27 mouse cellular contexts compared by ENCODE assay signal in genomic region chr5:17436209-17436608, GRCm38 (mm10). TPM values are rescaled to one million over a fixed set of nuclear protein-coding genes. Genes with fewer than 3 reads are reported as not detected.
DNase-seq lines count a peak whose midpoint lies in the region; ATAC-seq and TF ChIP-seq lines count a peak whose summit lies in the region.
"Had no signal": no experiment of that assay in that cellular context is flagged by ENCODE, and none has a peak within 500 bp of the region (broad histone marks: within the 10 kb centered on the region; RNA-seq: fewer than 3 reads in every experiment).

No protein-coding gene starts in this region.

- H3K4me1 ChIP-seq in kidney, embryonic 15.5 days, result 0 out of 2 replicates have a peak, but pooled peaks cover 2% of the 10 kb centered on the region
- H3K4me1 ChIP-seq: embryonic facial prominence, embryonic 13.5 days; liver, embryonic 12.5 days; midbrain, embryonic 15.5 days had no signal

- DNase-seq in gastrocnemius, adult 2 months, result peak; percentile 18
- DNase-seq in gastrocnemius, postnatal 25 days, result no peak
- DNase-seq in kidney, postnatal 4 days, result no peak
- DNase-seq in Patski (ENCODE audit: low read depth, low spot score), result peak; percentile 13
- peak; percentile 36 for DNase-seq in forelimb bud, embryonic 11.5 days (ENCODE audit: low read depth, low spot score)
- DNase-seq in urinary bladder, postnatal 36 days (ENCODE audit: low spot score in 2 of 2), result no peak
- no peak for DNase-seq in ovary, postnatal 14 days (ENCODE audit: low spot score)
- DNase-seq: B cell, adult 2 months; cerebellum, adult 11 months; cerebellum, postnatal 36 days; forebrain, postnatal 0 days; kidney, postnatal 25 days; lung, embryonic 14.5 days; right cerebral cortex, postnatal 25 days; thymus, postnatal 14 days had no signal

- H3K36me3 ChIP-seq in kidney, embryonic 15.5 days, result no peaks in the 10 kb centered on the region
- H3K36me3 ChIP-seq: embryonic facial prominence, embryonic 13.5 days; liver, embryonic 12.5 days; midbrain, embryonic 15.5 days had no signal

- H3K27ac ChIP-seq in gastrocnemius, adult 2 months, result peak overlapping the region; percentile 25; the same call in 1 of the 2 replicates
- H3K27ac ChIP-seq in kidney, embryonic 15.5 days, result no peak overlapping the region
- H3K27ac ChIP-seq: embryonic facial prominence, embryonic 13.5 days; liver, embryonic 12.5 days; macrophage; midbrain, embryonic 15.5 days had no signal

- no peak overlapping the region for H3K9ac ChIP-seq in kidney, embryonic 15.5 days
- H3K9ac ChIP-seq: embryonic facial prominence, embryonic 13.5 days; forebrain, postnatal 0 days; liver, embryonic 12.5 days; lung, embryonic 14.5 days; midbrain, embryonic 15.5 days had no signal

- intact Hi-C loops in gastrocnemius, adult 2 months (cut with DNase I), result no loop called here

- no peak overlapping the region for H3K4me3 ChIP-seq in gastrocnemius, adult 2 months
- H3K4me3 ChIP-seq in kidney, embryonic 15.5 days (replicated peaks), result no peak overlapping the region
- H3K4me3 ChIP-seq: embryonic facial prominence, embryonic 13.5 days; liver, embryonic 12.5 days; midbrain, embryonic 15.5 days had no signal

- in situ Hi-C loops in Patski (cut with MboI; ENCODE audit: low pct_unique_long_range_greater_than_20kb), result no loop called here

- CTCF ChIA-PET in Patski (lab: Charles Lee), result interaction anchor here (0.9 to 1.2 kb wide), 5 partner anchors 9 to 141 kb away, joined by 3 to 5 read pairs (median 4); no protein-coding TSS in a partner anchor

- no peaks in the 10 kb centered on the region for H3K9me3 ChIP-seq in kidney, embryonic 15.5 days (replicated peaks)
- H3K9me3 ChIP-seq: embryonic facial prominence, embryonic 13.5 days; liver, embryonic 12.5 days; midbrain, embryonic 15.5 days had no signal

- TF ChIP-seq CTCF in gastrocnemius, adult 2 months (IDR thresholded peaks at IDR 0.05), result no peak
- no peak for TF ChIP-seq CTCF in Patski (IDR thresholded peaks at IDR 0.05)

- no peak overlapping the region for H3K4me2 ChIP-seq in kidney, embryonic 15.5 days
- H3K4me2 ChIP-seq: embryonic facial prominence, embryonic 13.5 days; liver, embryonic 12.5 days; lung, embryonic 14.5 days; midbrain, embryonic 15.5 days had no signal

- ATAC-seq in kidney, embryonic 15.5 days (replicated peaks; ENCODE audit: low FRiP score), result peak; percentile 88
- peak; percentile 12 for ATAC-seq in Patski
- ATAC-seq: forebrain, postnatal 0 days; liver, embryonic 12.5 days; midbrain, embryonic 15.5 days had no signal

- H3K27me3 ChIP-seq in kidney, embryonic 15.5 days, result no peaks in the 10 kb centered on the region
- no peaks in the 10 kb centered on the region for H3K27me3 ChIP-seq in Patski
- H3K27me3 ChIP-seq: embryonic facial prominence, embryonic 13.5 days; liver, embryonic 12.5 days; midbrain, embryonic 15.5 days had no signal

- POLR2A ChIA-PET in Patski (lab: Charles Lee), result interaction anchor here (0.6 kb wide), 2 partner anchors 36 to 225 kb away, joined by 3 read pairs; no protein-coding TSS in a partner anchor

- WGBS in kidney, embryonic 15.5 days, result 17% methylated on average over 2 of the region's 2 CpGs

RNA-seq across cellular contexts. Expression of gene Speer4f1, which starts 39.7 kb away (rescaled TPM):
- not detected for total RNA-seq in gastrocnemius, adult 2 months (2021)
- not detected for total RNA-seq in gastrocnemius, postnatal 25 days (2021)
- not detected in 2 replicates for polyA plus RNA-seq in kidney, embryonic 15.5 days (2015; fragmentation: Nextera tagmentation; extraction: Ambion mirVana)
- not detected for polyA plus RNA-seq in Patski (2021)
- total RNA-seq: forebrain, postnatal 0 days; gastrocnemius, adult 8-10 months; layer of hippocampus, postnatal 14 days; left cerebral cortex, postnatal 14 days had no signal
- polyA plus RNA-seq: brain, embryonic 14.5 days; embryonic facial prominence, embryonic 13.5 days; forebrain, postnatal 0 days; heart, embryonic 14.5 days; hindbrain, embryonic 11.5 days; intestine, embryonic 14.5 days; liver, embryonic 12.5 days; lung, embryonic 14.5 days; macrophage; midbrain, embryonic 15.5 days had no signal

Comparison
In these comparisons a context has a peak if more than half of its experiments do, and no peak if none do; other contexts are left out.
1. DNase-seq: peak in gastrocnemius, adult 2 months (single experiment), Patski (single experiment) and forelimb bud, embryonic 11.5 days (single experiment); none in gastrocnemius, postnatal 25 days (single experiment), kidney, postnatal 4 days (0 of 2), urinary bladder, postnatal 36 days (0 of 2) and ovary, postnatal 14 days (single experiment).